Mouse (Mus musculus): ENCODE results near the gene Ccr6. TPM values are rescaled to one million over a fixed set of nuclear protein-coding genes. Genes with fewer than 3 reads are reported as not detected.
A peak's percentile ranks its signal among the peaks of the same experiment; 100 is the strongest.

The Ccr6 gene
- polyA plus RNA-seq, 1 experiment = 0.08 TPM

DNA sequence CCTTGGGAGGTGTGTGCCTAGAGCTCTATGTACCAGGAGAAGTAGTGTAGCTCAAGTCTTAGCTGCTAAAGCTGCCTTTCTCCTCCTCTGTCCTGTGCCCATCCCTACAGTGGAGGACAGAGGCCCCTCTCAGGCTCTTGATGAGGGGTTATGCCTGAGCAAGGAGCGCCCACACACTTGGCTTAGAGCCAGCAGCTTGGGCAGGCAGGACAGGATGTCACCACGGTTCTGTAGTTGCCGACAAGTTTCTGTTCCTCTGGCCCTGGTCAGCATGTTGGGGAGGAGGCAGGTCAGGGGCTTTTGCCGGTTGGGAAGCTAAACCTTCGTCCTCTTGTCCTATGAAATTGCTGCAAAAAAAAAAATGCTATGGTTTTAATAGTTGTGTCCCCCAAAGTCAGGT is 3.8 kb upstream of the Ccr6 start:
- DNase-seq (ENCODE audit: extremely low spot score in 1 of 2, low spot score in 1 of 2) = peak; percentile 24 to 33

DNA sequence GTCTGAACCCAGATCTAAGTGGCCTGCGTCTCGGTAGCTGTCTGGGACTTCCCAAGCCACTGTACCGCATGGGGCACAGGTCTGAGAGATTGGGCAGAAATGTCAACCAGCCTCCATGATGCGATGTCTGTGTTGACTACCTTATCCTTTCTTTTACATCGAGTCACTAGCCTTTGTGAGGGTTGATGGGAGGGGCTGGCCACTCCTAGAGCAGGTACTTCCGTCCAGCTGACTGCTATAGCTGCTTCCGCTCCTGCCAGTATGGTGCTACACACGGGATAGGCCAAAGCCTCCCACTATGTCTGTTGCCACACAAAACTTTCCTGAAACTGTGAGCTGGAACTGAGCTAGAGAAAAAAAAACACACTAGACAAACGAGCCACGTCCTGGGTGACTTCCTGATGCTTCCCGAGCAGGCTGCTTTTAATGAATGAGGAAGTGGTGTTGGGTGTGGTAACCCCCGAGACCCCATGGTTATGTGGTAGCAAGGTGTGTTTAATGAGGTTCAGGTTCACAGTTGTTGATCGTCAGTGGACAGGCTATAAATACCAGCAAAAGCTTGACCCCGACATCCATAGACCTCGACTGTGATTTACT is 2.1 kb upstream of the Ccr6 start:
- no peak for DNase-seq (ENCODE audit: extremely low spot score in 1 of 2, low spot score in 1 of 2)

DNA sequence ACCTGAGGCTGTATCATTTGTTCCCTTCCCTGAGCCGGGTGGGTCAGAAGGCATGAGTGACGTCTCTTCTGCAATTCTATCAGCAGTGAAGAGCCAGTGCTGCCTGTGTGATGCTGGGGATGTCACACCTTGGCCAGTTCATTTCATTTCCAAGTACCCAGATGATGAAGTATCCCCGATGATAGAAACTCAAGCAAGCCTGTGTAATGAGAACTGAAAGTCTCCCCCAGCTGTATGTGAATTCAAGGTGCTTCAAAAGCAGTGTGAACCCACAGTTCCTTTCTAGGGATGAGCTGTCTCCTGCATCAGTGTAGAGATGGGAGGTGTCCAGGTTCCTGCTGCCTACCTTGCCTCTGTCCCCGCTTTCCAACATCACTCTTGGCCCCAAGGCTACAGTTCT is 1.3 kb upstream of the Ccr6 start:
- DNase-seq (ENCODE audit: extremely low spot score in 1 of 2, low spot score in 1 of 2) = no peak

DNA sequence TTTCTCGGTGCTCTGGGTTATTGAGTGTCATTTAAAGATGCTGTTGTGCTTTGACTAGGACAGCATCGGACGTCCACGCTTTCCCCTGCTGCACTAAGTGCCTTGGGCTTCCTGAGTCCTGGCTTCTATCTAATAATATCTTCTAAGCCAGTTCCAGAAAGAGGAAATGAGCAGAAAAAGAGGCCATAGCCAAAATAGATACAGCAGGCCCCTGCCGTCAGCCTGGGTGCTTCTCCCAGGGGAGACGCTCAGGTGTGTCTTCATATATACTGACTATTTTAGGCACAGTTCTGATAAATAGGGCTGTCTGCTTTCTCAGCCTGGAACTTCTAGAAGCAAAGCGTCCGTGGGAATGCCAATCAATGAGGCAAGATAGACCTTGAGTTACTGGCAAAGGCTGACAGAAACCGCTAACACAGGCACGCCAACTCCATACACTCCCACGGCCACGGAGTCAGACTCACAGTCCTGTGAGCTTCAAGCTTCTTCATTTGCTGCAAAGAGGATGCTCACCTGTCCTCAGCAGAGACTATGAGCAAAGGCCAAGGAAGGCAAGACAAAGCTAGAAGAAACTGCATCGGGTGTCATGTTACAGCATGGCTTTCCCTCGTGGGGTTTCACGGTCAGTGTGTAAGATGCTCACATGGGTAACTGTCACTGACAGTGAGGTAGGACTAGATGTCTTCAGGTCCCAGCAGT is 2.3 kb downstream of the Ccr6 start:
- DNase-seq (ENCODE audit: extremely low spot score in 1 of 2, low spot score in 1 of 2) = no peak

DNA sequence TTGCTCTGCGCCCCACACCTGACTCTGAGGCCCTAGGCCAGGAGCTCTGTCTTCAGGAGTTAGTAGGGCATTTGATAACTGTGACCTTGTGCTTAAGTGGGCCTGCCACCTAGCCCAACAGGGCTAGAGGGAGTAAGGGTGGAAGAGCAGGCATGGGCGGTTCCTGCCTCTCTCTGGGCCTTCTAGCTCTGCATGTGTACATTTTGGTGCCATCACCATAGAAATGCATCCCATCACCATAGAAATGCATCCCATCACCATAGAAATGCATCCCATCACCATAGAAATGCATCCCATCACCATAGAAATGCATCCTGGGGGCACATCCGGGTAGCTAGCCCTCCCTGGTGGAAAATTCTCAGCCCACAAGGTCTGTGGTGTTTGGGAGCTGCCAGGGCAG is 3.7 kb downstream of the Ccr6 start:
- DNase-seq (ENCODE audit: extremely low spot score in 1 of 2, low spot score in 1 of 2) = no peak

DNA sequence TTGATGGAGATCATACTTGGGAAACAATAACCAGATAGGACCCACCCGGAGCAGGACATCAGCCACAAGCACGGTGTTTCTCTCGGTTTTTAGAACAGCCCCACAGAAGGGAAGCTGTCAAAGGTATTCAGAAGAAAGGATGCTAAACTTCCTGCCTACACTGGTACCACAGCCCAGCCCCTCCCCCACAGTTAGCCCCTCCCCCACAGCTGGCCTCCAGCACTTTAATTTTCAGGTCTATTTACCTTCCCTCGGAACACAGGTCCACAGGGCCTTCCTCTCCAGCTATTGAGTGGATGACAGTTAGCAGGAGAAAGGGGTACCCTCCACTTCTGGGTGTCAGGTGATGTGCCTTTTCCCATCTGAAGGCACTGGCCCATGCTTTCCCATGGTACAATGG is 4.7 kb downstream of the Ccr6 start:
- DNase-seq (ENCODE audit: extremely low spot score in 1 of 2, low spot score in 1 of 2) = no peak

DNA sequence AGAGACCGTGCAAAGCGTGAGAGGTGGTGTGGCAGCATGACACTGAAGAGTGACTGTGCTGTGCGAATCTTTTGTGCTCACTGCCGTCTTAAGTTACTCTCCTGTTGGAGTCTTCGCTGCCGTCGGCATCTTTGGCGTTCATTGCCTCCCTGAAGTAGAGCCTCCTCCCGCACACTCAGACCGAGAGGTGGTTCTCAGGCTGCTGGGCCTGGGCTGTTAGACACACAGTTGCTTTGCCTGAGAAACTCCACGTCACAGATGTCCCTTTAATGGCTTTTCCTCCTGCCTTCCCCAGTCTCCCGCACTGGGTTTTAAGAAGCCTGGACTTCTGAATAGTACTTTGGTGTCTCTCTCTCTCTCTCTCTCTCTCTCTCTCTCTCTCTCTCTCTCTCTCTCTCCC is 5.8 kb downstream of the Ccr6 start:
- DNase-seq (ENCODE audit: extremely low spot score in 1 of 2, low spot score in 1 of 2) = no peak

DNA sequence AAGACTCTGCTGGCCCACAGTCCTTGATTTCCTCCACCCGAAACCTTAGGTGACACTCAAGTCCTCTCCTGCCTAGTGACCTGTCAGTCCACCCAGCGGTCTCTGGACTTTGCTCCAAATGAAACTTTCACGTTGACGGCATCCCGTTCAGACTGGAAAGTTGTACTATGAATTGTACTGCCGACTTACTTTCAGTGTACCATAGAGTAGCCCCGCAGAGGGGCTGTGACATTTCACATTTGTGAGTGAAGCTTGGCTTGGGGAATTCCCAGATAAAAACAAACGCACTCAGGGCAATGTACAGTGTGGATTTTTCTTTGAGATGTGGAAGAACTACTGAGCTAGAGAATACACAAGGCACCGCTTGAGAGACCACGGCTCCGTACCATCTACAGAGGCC is 6.3 kb downstream of the Ccr6 start:
- no peak for DNase-seq (ENCODE audit: extremely low spot score in 1 of 2, low spot score in 1 of 2)

DNA sequence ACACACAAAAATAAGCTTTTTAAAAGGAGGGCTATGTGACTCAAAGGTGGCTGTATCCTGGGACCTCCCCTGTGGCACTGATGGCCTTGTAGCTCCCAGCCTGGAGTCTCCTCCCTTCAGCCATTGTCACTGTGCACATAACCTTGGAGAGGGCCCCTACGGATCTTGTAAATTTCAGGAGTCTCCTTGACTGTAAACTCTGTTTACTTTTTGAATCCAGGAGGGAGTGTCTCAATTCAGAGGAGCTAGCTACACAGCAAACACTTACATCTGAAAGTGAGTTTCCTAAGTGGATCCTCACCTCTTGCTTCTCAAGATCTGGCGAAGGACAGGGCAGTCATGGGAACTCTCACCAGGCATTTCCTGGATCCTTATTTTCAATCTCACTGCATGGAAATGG is 8.3 kb downstream of the Ccr6 start:
- DNase-seq (ENCODE audit: extremely low spot score in 1 of 2, low spot score in 1 of 2) = no peak

DNA sequence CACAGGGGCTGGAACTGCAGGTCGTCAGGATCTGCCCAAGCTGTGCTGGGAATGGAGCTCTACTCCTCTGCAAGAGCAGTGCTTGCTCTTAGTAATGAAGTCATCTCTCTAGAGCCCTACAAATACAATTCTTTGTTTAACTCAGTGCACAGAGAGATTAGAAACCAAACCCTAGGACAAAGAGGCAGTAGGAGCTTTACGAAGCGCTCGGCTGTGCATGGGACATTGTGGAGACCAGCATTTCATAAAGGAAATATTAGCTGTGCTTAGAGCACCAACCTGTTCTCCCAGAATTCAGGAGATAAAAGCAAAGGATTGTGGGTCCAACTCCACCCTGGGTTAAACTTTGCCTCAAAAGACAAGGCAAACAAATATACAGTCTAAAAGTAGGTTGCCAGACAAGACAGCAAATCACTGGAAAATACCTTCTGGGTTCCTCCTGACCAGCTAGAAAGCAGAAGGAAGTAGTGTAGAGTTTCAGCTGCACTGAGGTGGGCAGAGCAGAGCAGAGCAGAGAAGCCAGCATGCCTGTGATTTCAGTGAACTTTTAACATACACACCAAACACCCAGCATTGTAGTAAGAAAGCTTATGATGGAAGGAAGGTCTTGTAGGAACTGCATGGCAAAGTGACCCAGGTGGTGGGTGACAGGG is 10.4 kb downstream of the Ccr6 start:
- no peak for DNase-seq (ENCODE audit: extremely low spot score in 1 of 2, low spot score in 1 of 2)

DNA sequence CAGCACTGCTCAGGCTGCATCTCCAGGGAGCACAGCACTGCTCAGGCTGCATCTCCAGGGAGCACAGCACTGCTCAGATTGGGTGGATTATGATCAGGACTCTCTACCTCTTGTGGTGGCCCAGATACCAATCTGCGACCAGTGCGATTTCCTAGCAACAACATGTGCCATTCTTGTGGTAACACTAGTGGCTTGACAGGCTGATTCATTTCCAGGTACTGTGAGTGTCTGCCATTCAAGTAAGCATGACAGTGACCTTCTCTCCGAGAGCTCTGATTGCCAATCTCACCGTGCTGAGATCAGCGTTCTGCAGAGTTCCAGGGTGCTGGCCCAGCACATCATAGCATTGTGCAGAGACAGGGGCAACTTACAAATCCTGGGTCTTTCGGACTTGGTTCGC is 15.9 kb downstream of the Ccr6 start:
- no peak for DNase-seq (ENCODE audit: extremely low spot score in 1 of 2, low spot score in 1 of 2)

DNA sequence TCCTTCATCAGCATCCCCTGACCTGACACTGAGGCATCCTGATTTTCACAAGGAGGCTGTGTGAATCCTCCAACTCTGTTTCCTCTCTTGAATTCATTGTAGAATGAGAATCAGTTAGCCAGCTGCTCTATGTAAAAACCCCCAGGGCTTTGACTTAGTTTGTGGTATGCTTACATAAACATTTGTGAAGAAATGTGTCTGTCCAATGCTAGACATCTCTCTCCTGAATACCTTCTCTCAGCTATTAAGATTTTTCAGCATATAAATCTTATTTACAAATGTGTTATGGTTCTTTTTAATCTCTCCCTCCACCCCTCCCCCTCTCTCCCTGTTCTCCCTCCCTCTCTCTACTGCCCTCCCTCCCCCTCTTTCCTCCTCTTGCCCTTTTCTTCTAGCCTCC is 18.4 kb downstream of the Ccr6 start:
- no peak for DNase-seq (ENCODE audit: extremely low spot score in 1 of 2, low spot score in 1 of 2)

DNA sequence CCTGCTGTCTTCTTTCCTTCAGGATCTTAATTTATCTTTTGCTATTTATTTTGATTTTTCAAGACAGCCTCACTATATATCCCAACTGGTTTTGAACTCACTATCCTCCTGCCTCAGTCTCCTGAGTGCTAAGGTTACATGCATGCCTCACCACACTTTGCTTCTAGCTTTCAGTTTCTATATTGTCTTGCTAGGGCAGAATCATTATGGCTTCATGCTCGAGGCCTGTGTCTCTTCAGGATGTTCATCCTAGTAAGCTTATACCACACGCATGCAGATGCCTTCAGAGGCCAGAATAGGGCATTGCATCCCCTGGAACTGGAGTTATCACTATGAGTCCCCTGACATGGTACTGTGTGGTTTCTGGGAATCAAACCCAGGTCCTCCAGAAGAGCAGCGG is 19.1 kb downstream of the Ccr6 start:
- DNase-seq (ENCODE audit: extremely low spot score in 1 of 2, low spot score in 1 of 2) = no peak

DNA sequence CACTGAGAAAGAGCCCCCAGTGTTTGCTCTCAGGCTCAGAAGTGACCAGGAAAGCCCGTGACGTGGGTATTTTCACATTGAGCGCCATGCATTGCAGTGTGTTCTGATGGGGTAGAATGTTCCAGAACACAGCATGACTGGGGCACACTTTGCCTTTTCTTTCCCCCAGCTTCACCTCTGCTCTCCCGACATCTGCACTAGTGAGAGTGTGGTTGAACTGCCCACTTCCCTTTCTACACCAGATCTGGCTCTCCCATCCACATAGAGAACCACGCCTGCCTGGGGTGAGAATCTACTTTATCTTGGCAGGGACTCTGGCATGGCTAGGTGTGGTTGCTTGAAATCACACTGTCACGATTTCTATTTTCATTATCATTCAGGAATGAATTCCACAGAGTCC is 19.7 kb downstream of the Ccr6 start:
- DNase-seq (ENCODE audit: extremely low spot score in 1 of 2, low spot score in 1 of 2) = no peak

DNA sequence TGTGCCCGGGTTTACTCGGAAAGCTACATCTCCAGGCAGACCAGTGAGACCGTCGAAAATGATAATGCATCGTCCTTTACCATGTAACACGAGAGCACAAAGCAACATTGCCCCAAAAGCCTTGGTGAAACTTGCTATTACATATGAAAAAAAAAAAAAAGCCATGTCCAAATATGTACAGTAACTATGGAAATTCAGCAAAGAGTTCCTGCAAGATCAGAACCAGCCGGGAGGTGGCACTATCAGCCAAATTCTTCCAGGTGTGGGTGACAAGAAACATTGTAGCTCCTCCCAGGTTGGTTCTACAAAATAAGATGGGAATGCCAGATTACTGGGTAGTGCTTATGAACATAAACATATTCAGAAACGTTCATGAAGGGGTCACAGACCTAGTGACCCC is 21.1 kb downstream of the Ccr6 start:
- DNase-seq (ENCODE audit: extremely low spot score in 1 of 2, low spot score in 1 of 2) = peak in 1 of 2 experiments; percentile 17

DNA sequence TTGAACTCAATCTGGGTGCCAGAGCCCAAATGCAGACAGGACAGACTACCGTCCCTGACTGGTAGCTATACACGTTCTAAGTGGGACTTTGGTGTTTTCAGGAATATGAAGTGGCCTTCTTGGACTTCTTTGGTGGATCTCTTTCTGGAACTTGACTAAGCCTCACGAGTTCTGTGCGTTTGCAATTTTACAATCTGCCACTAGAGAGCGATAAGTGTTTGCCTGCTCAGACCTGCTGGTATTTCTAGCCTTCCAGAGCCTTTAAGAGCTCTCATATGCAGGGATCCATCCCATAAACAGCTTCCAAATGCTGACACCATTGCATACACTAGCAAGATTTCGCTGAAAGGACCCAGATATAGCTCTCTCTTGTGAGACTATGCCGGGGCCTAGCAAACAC is 28.8 kb downstream of the Ccr6 start:
- DNase-seq (ENCODE audit: extremely low spot score in 1 of 2, low spot score in 1 of 2) = peak; percentile 51 to 89

DNA sequence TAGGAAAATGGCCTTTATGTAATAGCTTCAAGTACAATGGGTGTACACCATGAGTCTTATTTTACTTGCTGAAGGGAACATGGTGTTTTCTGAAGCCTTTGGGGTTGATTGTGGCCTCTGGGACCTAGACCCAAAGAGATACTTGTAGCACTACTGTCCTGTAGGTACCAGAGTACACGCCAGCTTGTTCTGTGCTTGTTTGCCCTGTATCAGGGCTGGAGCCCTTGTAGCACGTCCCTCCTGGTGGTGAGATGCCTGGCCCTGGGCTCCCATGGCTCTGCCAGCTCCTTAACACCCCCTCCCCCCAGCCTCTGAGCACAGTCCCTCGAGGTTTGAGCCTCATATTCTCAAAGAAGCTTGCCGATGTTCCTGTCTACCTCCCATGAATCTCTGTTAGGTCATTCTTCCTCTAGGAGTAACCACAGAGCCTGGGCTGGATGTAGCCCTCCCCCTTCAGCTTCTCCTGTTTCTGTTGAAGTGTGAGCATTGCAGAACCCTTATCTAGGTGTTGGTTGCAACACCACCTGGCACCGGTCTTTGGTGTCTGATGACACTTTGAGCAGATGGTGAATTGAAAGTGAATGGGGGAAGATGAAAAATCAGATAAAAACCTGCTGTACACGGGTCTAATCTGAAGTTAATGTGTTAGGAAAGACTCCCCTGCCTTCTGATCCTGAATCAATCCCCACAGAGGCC is 36.4 kb downstream of the Ccr6 start:
- DNase-seq (ENCODE audit: extremely low spot score in 1 of 2, low spot score in 1 of 2) = no peak

DNA sequence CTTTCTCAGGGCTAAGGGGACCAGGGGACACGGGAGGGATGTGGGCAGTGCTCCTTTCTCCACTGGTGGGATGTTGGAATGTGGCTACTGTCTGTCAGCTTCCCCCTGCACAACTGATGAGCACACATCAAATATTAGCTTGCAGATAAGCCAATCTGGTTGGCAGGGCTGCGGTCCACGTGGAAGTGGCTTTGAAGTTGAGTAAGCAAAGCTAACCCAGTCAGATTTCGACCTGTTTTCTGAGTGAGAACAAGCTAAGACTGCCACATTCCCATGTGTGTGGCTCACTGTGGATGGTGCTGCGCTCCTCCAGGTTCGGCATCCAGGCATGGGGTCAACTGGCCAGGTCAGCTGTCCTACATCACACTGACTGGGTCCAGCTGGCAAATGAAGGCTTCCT is 37.1 kb downstream of the Ccr6 start:
- no peak for DNase-seq (ENCODE audit: extremely low spot score in 1 of 2, low spot score in 1 of 2)

DNA sequence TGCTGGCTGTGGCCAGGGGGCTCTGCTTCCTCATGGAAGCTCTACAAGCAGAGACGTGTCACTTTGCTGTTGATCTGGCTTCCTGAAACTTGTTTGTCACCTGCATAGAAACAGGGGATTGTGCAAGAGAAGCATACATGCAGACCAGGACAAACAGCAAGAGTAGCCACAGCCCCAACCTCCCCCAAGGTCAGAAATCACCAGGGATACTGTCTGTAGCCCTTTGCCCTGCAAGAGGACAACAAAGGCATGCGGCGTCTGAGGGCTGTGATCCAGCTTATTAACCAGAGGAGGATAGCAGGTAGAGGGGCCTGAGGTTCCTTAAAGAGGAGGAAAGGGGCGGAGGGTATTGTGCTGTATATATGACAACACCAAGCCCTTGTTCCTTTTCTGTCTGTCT is 40.2 kb downstream of the Ccr6 start:
- DNase-seq (ENCODE audit: extremely low spot score in 1 of 2, low spot score in 1 of 2) = no peak

DNA sequence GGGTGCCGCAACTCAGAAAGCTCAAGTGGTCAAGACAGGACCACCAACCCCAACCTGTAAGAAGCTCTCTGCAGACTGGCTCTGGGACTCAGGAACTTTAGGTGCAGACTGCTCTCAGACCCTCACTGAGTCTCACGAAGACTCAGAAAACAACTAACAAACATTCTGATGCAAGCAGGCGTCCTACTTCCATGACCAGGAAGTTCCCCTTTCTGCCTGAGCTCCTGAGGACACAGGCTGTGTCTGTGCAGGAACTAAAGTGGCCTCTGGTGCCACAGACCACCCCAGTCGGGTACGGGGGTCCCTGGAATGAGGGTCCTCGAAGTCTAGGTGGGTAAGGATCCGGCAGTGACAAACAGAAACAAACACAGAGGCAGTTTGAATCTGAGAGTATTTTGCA is 40.8 kb downstream of the Ccr6 start:
- DNase-seq (ENCODE audit: extremely low spot score in 1 of 2, low spot score in 1 of 2) = no peak

DNA sequence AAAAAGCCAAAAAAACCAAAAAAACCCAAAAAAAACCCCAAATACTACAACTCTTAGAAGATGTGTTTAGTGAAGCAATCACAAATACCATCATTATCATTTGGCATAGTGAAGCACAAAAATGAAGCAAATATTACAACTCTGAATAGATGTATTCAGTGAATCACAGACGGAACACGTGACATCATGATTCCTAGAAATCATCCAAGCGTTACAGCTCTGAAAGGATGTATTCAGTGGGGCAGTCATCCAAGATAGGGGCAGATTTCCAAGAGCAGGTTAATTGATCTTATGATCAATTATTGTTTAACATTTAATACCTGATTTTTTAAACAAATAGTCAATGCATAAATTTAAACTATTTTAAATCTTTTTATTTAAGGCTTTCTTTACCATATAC is 41.4 kb downstream of the Ccr6 start:
- no peak for DNase-seq (ENCODE audit: extremely low spot score in 1 of 2, low spot score in 1 of 2)

DNA sequence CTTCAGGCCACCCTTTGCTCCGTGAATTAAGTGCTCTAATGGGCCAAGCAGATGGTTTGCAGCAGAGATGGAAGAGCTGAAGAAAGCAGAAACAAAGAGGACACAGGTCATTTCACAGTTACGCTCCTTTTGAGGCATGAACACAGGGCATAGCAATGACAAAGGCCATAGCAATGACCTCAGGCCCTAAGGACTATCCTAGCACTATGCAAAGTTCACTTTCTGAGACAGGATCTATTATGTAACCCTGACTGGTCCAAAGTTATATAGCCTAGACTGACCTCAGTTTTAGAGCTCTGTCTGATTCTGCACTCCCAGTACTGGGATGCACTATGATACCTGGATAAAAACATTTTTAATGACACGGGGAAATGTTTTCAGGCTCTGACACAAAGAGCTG is 42.5 kb downstream of the Ccr6 start:
- DNase-seq (ENCODE audit: extremely low spot score in 1 of 2, low spot score in 1 of 2) = no peak

All from frontal cortex, adult 2 months (tissue).